Mouse (Mus musculus) cerebellum, adult 2 months (tissue): ENCODE measurements around the gene Dennd1c.

ENCODE experiments used
- CTCF ChIP-seq: fragments of 200-500 bp; IDR thresholded peaks from 2 replicates; pipeline ENCODE4 v1.5.1; 2011; ENCODE audit warnings: low read depth, mild to moderate bottlenecking, control low read depth, low read length, moderate library complexity, borderline replicate concordance; ENCODE audit not compliant: insufficient read depth
- POLR2A ChIP-seq: fragments of 200-500 bp; IDR thresholded peaks from 2 replicates; pipeline ENCODE4 v1.6.1; 2011; ENCODE audit warnings: low read length, control low read depth, borderline replicate concordance; ENCODE audit not compliant: insufficient read depth

GRCm38 (mm10) chr17:57030931-57031660, 47.2 kb downstream of the Dennd1c start, which contains the start of gene Khsrp:
- TF ChIP-seq CTCF (no peak), POLR2A (peak; percentile 70)
